Mouse (Mus musculus): ENCODE measurements around the gene Plcb4. TPM values are rescaled to one million over a fixed set of nuclear protein-coding genes. Genes with fewer than 3 reads are reported as not detected.
"Not testable (repeated sequence)": the region's sequence is repeated elsewhere in the genome, so short reads cannot be mapped to it uniquely, and the experiment has no call there.

Gene Plcb4
- polyA plus RNA-seq, 1 experiment from 2014 or later: 16.4 TPM

- H3K27me3 ChIP-seq (ENCODE audit: control insufficient read depth, insufficient read depth, low read depth, low read length); H3K27ac ChIP-seq (ENCODE audit: low read length); H3K4me1 ChIP-seq (replicated peaks; ENCODE audit: control insufficient read depth, insufficient read depth, low read length); ATAC-seq (ENCODE audit: low read depth); H3K9me3 ChIP-seq (ENCODE audit: control insufficient read depth, low read length); H3K36me3 ChIP-seq (ENCODE audit: control insufficient read depth, insufficient read depth, low read length); H3K4me3 ChIP-seq (ENCODE audit: low read length); H3K4me2 ChIP-seq (ENCODE audit: low read depth, low read length); H3K9ac ChIP-seq (ENCODE audit: low read length): not testable (repeated sequence)
These were observed 329.7 kb downstream of the Plcb4 start for GRCm38 (mm10) chr2:135988475-135988874.

DNA sequence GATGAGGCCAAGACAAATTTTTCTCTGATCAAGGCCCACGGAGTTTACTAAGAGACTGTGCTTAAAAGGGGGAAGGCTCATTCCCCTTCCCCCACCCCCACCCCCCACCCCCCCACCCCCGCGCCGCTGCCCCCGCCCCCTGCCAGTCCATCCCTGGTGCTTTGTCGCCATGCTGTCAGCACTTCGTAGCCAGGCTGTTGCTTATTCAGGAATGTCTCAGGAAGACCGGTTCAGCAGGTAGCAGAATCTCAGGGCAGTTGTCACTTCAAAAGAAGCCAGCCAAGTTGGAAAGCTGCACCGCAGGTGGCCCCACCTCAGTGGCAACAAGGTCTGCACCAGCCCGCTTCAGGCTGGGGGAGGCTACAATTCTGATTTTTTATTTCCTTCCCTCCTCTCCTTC is 331.9 kb downstream of the Plcb4 start:
- not testable (repeated sequence) for H3K9ac ChIP-seq (ENCODE audit: low read length); ATAC-seq (ENCODE audit: low read depth); H3K27me3 ChIP-seq (ENCODE audit: control insufficient read depth, insufficient read depth, low read depth, low read length); H3K27ac ChIP-seq (ENCODE audit: low read length); H3K36me3 ChIP-seq (ENCODE audit: control insufficient read depth, insufficient read depth, low read length); H3K4me3 ChIP-seq (ENCODE audit: low read length); H3K9me3 ChIP-seq (ENCODE audit: control insufficient read depth, low read length); H3K4me2 ChIP-seq (ENCODE audit: low read depth, low read length); H3K4me1 ChIP-seq (replicated peaks; ENCODE audit: control insufficient read depth, insufficient read depth, low read length)
- 47% methylated on average over 8 of the region's 10 CpGs for WGBS

DNA sequence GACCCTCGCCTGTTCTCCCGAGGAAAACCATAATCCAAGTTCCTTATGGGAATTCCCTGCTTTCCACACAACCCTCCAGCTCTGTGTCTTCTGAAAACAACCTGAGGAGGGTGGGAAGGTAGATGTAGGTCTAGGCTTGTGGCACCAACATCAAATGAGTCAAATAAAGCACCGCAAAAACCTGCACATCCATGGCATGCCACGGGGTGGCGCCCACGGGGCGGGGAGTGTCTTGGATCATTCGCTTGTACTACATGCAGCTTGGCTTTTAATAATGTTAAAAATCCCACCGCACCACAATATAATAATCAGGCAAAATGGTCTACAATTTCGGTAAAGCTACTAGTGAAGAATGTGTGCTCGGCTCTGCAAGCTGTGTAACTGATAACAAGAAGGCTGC is 334.5 kb downstream of the Plcb4 start:
- Histone ChIP-seq H3K4me1 (replicated peaks; ENCODE audit: control insufficient read depth, insufficient read depth, low read length) (no peaks in the 10 kb centered on the region), H3K36me3 (ENCODE audit: control insufficient read depth, insufficient read depth, low read length) (no peaks in the 10 kb centered on the region), H3K27me3 (ENCODE audit: control insufficient read depth, insufficient read depth, low read depth, low read length) (no peaks in the 10 kb centered on the region), H3K9me3 (ENCODE audit: control insufficient read depth, low read length) (no peaks in the 10 kb centered on the region), H3K4me2 (ENCODE audit: low read depth, low read length) (no peak overlapping the region), H3K4me3 (ENCODE audit: low read length) (no peak overlapping the region), H3K9ac (ENCODE audit: low read length) (no peak overlapping the region), H3K27ac (ENCODE audit: low read length) (no peak overlapping the region)
- WGBS: 81% methylated on average over 11 of the region's 11 CpGs
- ATAC-seq (ENCODE audit: low read depth): no peak

GRCm38 (mm10) chr2:135995196-135995595 is 336.4 kb downstream of the Plcb4 start:
- WGBS: 85% methylated on average over 4 of the region's 4 CpGs

GRCm38 (mm10) chr2:135996936-135997335 is 338.1 kb downstream of the Plcb4 start:
- Histone ChIP-seq H3K4me3 (ENCODE audit: low read length) (no peak overlapping the region), H3K27ac (ENCODE audit: low read length) (no peak overlapping the region), H3K4me1 (replicated peaks; ENCODE audit: control insufficient read depth, insufficient read depth, low read length) (no peaks in the 10 kb centered on the region), H3K4me2 (ENCODE audit: low read depth, low read length) (no peak overlapping the region), H3K27me3 (ENCODE audit: control insufficient read depth, insufficient read depth, low read depth, low read length) (no peaks in the 10 kb centered on the region), H3K9me3 (ENCODE audit: control insufficient read depth, low read length) (no peaks in the 10 kb centered on the region), H3K9ac (ENCODE audit: low read length) (no peak overlapping the region), H3K36me3 (ENCODE audit: control insufficient read depth, insufficient read depth, low read length) (no peaks in the 10 kb centered on the region)
- 84% methylated on average over 6 of the region's 6 CpGs for WGBS
- ATAC-seq (ENCODE audit: low read depth): no peak

More at GRCm38 (mm10) chr2:135995196-135995595, 336.4 kb downstream of the Plcb4 start:
- ATAC-seq (ENCODE audit: low read depth): no peak
- H3K36me3 ChIP-seq (ENCODE audit: control insufficient read depth, insufficient read depth, low read length): no peaks in the 10 kb centered on the region
- no peak overlapping the region for H3K9ac ChIP-seq (ENCODE audit: low read length)
- H3K4me1 ChIP-seq (replicated peaks; ENCODE audit: control insufficient read depth, insufficient read depth, low read length): no peaks in the 10 kb centered on the region
- no peak overlapping the region for H3K4me3 ChIP-seq (ENCODE audit: low read length)
- no peak overlapping the region for H3K4me2 ChIP-seq (ENCODE audit: low read depth, low read length)
- H3K27ac ChIP-seq (ENCODE audit: low read length): no peak overlapping the region
- H3K27me3 ChIP-seq (ENCODE audit: control insufficient read depth, insufficient read depth, low read depth, low read length): no peaks in the 10 kb centered on the region
- no peaks in the 10 kb centered on the region for H3K9me3 ChIP-seq (ENCODE audit: control insufficient read depth, low read length)

GRCm38 (mm10) chr2:135997361-135998150 is 338.7 kb downstream of the Plcb4 start:
- no peaks in the 10 kb centered on the region for H3K4me1 ChIP-seq (replicated peaks; ENCODE audit: control insufficient read depth, insufficient read depth, low read length)
- no peaks in the 10 kb centered on the region for H3K27me3 ChIP-seq (ENCODE audit: control insufficient read depth, insufficient read depth, low read depth, low read length)
- no peak overlapping the region for H3K4me2 ChIP-seq (ENCODE audit: low read depth, low read length)
- H3K36me3 ChIP-seq (ENCODE audit: control insufficient read depth, insufficient read depth, low read length): no peaks in the 10 kb centered on the region
- no peak overlapping the region for H3K4me3 ChIP-seq (ENCODE audit: low read length)
- 75% methylated on average over 18 of the region's 18 CpGs for WGBS
- H3K9me3 ChIP-seq (ENCODE audit: control insufficient read depth, low read length): no peaks in the 10 kb centered on the region
- no peak overlapping the region for H3K27ac ChIP-seq (ENCODE audit: low read length)
- ATAC-seq (ENCODE audit: low read depth): no peak
- no peak overlapping the region for H3K9ac ChIP-seq (ENCODE audit: low read length)

- H3K4me3 ChIP-seq (ENCODE audit: low read length): no peak overlapping the region
- no peak overlapping the region for H3K4me2 ChIP-seq (ENCODE audit: low read depth, low read length)
- H3K9me3 ChIP-seq (ENCODE audit: control insufficient read depth, low read length): no peaks in the 10 kb centered on the region
- H3K27ac ChIP-seq (ENCODE audit: low read length): no peak overlapping the region
- 82% methylated on average over 7 of the region's 7 CpGs for WGBS
- no peaks in the 10 kb centered on the region for H3K4me1 ChIP-seq (replicated peaks; ENCODE audit: control insufficient read depth, insufficient read depth, low read length)
- no peak for ATAC-seq (ENCODE audit: low read depth)
- H3K36me3 ChIP-seq (ENCODE audit: control insufficient read depth, insufficient read depth, low read length): no peaks in the 10 kb centered on the region
- H3K9ac ChIP-seq (ENCODE audit: low read length): no peak overlapping the region
- H3K27me3 ChIP-seq (ENCODE audit: control insufficient read depth, insufficient read depth, low read depth, low read length): no peaks in the 10 kb centered on the region
These were observed 340.1 kb downstream of the Plcb4 start for GRCm38 (mm10) chr2:135998886-135999285.

DNA sequence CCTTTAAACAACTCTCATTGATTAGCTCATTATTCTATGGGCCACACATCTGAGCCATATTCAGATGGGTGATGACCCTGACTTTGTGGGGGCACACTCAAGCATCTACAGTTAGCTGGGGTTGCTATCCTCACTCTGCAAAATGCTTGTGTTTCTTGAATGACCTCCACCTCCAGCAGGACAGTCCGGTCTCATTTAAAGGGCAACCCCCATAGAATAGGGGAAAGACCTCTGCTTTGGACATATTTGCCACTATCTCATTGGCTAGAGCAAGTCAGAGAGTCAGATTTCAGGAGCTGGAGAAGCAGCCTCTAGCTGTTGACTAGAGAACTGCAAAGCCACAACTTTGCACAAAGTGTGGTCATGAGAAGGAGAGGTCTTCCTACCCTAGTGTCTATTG is 340.6 kb downstream of the Plcb4 start:
- Histone ChIP-seq H3K9me3 (ENCODE audit: control insufficient read depth, low read length) (no peaks in the 10 kb centered on the region), H3K36me3 (ENCODE audit: control insufficient read depth, insufficient read depth, low read length) (no peaks in the 10 kb centered on the region), H3K27me3 (ENCODE audit: control insufficient read depth, insufficient read depth, low read depth, low read length) (no peaks in the 10 kb centered on the region), H3K4me2 (ENCODE audit: low read depth, low read length) (no peak overlapping the region), H3K4me3 (ENCODE audit: low read length) (no peak overlapping the region), H3K4me1 (replicated peaks; ENCODE audit: control insufficient read depth, insufficient read depth, low read length) (no peaks in the 10 kb centered on the region), H3K27ac (ENCODE audit: low read length) (no peak overlapping the region), H3K9ac (ENCODE audit: low read length) (no peak overlapping the region)
- ATAC-seq (ENCODE audit: low read depth): no peak
- WGBS: 59% methylated on average over 1 of the region's 1 CpGs

DNA sequence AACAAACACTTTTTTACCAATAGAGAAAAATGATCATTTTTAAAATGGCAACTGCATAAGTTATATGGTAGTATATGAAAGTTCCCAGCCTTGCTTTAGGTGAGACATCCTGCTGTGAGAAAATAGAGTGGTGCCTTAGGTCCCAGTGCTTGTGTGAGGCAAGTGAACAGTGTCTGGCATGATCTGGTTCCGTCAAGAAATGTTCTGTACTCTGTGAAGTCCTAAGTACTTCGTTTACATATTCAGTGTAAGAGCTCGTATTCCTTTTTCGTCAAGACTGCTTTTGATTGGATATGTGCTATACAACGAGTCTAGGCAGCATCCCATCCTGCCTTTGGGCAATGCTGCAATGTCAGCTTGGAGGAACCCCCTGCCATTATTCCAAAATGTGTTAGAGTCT is 342.1 kb downstream of the Plcb4 start:
- Histone ChIP-seq H3K9me3 (ENCODE audit: control insufficient read depth, low read length) (no peaks in the 10 kb centered on the region), H3K9ac (ENCODE audit: low read length) (no peak overlapping the region), H3K4me2 (ENCODE audit: low read depth, low read length) (no peak overlapping the region), H3K36me3 (ENCODE audit: control insufficient read depth, insufficient read depth, low read length) (no peaks in the 10 kb centered on the region), H3K27me3 (ENCODE audit: control insufficient read depth, insufficient read depth, low read depth, low read length) (no peaks in the 10 kb centered on the region), H3K4me3 (ENCODE audit: low read length) (no peak overlapping the region), H3K4me1 (replicated peaks; ENCODE audit: control insufficient read depth, insufficient read depth, low read length) (no peaks in the 10 kb centered on the region), H3K27ac (ENCODE audit: low read length) (no peak overlapping the region)
- 57% methylated on average over 5 of the region's 5 CpGs for WGBS
- no peak for ATAC-seq (ENCODE audit: low read depth)

DNA sequence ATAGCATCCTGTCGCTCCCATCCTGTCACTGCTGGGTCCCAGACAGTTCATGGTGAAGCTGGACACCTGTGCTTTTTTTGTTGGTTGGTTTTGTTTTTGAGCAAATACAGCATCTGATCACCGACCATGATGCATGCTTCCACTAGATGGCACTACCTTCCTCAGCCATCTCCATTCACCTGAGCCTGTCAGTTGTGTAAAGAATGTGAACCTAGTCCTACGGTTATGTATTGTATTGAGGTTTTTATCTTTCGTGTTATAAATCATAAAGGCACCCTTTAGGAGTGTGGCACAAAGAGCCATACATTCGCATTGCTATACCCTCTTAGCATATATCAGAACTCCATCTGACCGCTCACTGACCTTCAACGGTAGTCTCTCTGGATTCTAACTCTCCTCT is 343.3 kb downstream of the Plcb4 start:
- Histone ChIP-seq H3K27ac (ENCODE audit: low read length) (no peak overlapping the region), H3K4me3 (ENCODE audit: low read length) (no peak overlapping the region), H3K9me3 (ENCODE audit: control insufficient read depth, low read length) (no peaks in the 10 kb centered on the region), H3K4me2 (ENCODE audit: low read depth, low read length) (no peak overlapping the region), H3K27me3 (ENCODE audit: control insufficient read depth, insufficient read depth, low read depth, low read length) (no peaks in the 10 kb centered on the region), H3K36me3 (ENCODE audit: control insufficient read depth, insufficient read depth, low read length) (no peaks in the 10 kb centered on the region), H3K4me1 (replicated peaks; ENCODE audit: control insufficient read depth, insufficient read depth, low read length) (no peaks in the 10 kb centered on the region), H3K9ac (ENCODE audit: low read length) (no peak overlapping the region)
- WGBS: 50% methylated on average over 7 of the region's 7 CpGs
- ATAC-seq (ENCODE audit: low read depth): no peak
